Mouse (Mus musculus): Measurements from ENCODE around the gene Serinc3. TPM values are rescaled to one million over a fixed set of nuclear protein-coding genes. Genes with fewer than 3 reads are reported as not detected.
"Not testable (repeated sequence)": the region's sequence is repeated elsewhere in the genome, so short reads cannot be mapped to it uniquely, and the experiment has no call there.

The Serinc3 gene
- polyA plus RNA-seq (2014; fragmentation: Nextera tagmentation; extraction: Ambion mirVana) = 54.3 and 60.7 TPM in 2 replicates

DNA sequence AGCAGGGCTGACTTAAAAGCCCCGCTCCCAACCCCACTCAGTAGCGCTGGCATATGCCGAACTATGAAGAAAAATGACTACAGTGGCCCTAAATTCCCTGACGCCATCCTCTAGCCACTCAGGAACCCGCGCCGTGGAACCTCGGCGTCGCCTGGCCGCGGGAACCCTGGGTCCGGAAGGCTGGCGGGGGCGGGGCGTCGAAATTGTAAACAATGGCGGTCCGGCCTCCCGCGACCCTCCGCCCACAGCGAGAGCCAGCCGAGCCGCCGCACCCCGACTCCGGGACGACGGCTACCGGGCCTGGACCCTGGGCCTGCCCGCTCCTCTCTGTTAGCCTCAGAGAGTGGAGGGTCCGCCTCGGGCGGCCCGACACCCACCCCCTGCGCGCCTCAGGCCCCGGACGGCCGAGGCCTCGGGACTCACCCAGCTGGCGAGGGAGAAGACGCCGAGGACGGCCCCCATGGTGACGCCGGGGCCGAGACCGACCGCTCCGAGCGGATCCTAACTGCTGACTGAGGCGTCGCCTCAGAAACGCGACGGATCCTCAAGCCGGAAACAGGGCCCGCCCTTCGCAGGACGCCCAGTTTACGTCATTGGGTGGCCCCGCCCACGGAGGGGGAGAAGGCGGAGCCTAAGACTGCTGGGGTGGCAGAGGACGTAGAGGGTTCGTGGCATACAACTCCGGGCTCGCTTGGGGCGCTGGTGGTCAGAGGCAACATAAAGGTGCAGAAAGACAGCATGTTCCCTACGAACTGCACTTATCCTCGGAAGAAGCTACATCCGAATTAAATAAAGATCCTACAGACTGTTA lies at the start of gene Serinc3:
Gene Serinc3 (minus strand): TSS at position 557 of the 811 bp plus-strand sequence.
- ATAC-seq (replicated peaks; ENCODE audit: low FRiP score, low TSS enrichment, low read depth) (peak; percentile 95), DNase-seq (ENCODE audit: low spot score) (peak; percentile 100)
- WGBS = under 1% methylated on average over 74 of the region's 74 CpGs
- Histone ChIP-seq H3K27ac (ENCODE audit: low read depth) (peak within 1 kb of the TSS; percentile 99), H3K4me1 (replicated peaks; ENCODE audit: control insufficient read depth, insufficient read depth, low read length) (peaks cover 27% of the 10 kb centered on the region), H3K4me3 (ENCODE audit: low read depth, low read length) (peak within 1 kb of the TSS; percentile 81), H3K9ac (ENCODE audit: low read length) (peak within 1 kb of the TSS; percentile 78), H3K27me3 (replicated peaks; ENCODE audit: control insufficient read depth, insufficient read depth, low read length) (no peaks in the 10 kb centered on the region), H3K36me3 (ENCODE audit: control insufficient read depth, insufficient read depth, low read length) (peaks cover 10% of the 10 kb centered on the region; the same call in 1 of the 2 replicates), H3K4me2 (ENCODE audit: low read length) (peak within 1 kb of the TSS; percentile 70), H3K9me3 (ENCODE audit: control insufficient read depth, low read length) (no peaks in the 10 kb centered on the region)

DNA sequence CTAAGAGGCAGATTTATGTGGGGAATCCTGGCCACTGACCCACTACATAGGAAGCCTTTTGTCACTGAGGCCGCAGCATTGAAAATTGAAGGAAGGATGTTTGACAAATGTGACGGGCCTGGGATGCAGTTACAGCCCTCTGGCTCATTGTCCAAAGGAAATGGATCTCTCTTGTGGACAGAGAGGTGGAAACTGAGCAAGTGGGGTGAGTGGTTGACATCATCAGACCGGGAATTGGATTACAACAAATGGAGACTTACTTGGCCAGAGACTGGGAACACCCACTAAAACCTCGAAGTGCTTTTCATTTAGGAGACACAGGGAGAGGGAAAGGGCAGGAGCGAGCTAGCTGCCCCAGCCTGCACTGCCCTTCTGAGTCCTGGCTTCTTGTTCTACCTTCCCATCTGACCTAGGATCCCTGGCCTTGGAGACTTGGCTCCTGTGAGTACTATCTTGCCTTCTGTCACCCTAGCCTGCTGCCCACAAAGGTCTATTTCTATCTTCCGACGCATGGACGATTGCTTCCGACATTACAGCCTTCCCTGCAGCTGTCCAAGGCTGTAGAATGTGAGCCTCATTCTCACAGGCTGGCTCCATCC lies 48.9 kb upstream of the Serinc3 start:
- H3K9ac ChIP-seq (ENCODE audit: low read length) = no peak overlapping the region
- 0 out of 2 replicates have a peak overlapping the region, but pooled peaks have one; percentile 4 for H3K4me3 ChIP-seq (ENCODE audit: low read depth, low read length)

DNA sequence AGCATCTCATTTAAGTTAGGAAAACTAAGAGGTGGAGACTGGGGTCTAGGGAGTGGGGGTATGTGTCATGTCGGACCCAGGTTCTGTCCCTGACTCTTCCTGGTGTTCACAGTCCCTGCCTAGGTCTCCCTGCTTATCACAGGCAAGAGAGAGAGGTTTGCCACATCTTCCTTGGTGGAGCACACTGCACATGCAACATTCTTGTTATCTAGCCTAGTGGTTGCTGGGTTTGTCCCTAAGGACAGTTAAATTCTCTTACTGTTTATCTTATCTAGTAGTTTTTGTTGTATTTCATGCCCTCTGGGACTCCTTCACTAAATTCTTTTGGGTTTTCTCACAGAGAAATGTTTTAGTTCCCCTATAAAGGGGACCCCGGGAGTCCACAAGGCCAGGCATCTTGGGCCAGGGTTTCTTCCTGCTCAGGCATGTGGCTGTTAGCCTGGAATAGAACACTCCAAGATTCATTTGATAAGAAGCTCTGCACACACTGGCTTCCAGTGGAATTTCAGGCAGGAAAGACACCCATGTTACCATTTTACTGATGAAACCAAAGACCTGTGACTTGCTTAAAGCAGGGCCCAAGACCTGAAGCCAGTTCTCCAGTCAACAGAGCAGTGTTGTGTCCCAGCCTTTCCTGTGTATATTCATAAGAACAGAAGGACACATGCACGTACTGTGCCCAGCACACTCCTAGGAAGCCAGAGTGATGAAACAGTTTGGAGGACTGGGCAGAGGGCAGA lies 48.1 kb upstream of the Serinc3 start:
- H3K4me3 ChIP-seq (ENCODE audit: low read depth, low read length) = no peak overlapping the region
- no peak overlapping the region for H3K9ac ChIP-seq (ENCODE audit: low read length)
- no peaks in the 10 kb centered on the region for H3K9me3 ChIP-seq (ENCODE audit: control insufficient read depth, low read length)
- H3K4me2 ChIP-seq (ENCODE audit: low read length) = no peak overlapping the region
- H3K36me3 ChIP-seq (ENCODE audit: control insufficient read depth, insufficient read depth, low read length) = no peaks in the 10 kb centered on the region
- peak overlapping the region; percentile 75 for H3K27ac ChIP-seq (ENCODE audit: low read depth)
- DNase-seq (ENCODE audit: low spot score) = no peak
- 65% methylated on average over 3 of the region's 3 CpGs for WGBS
- H3K4me1 ChIP-seq (replicated peaks; ENCODE audit: control insufficient read depth, insufficient read depth, low read length) = peaks cover 33% of the 10 kb centered on the region
- H3K27me3 ChIP-seq (replicated peaks; ENCODE audit: control insufficient read depth, insufficient read depth, low read length) = no peaks in the 10 kb centered on the region
- ATAC-seq (replicated peaks; ENCODE audit: low FRiP score, low TSS enrichment, low read depth) = no peak

More for the DNA sequence above, 48.9 kb upstream of the Serinc3 start:
- DNase-seq (ENCODE audit: low spot score) = no peak
- Histone ChIP-seq H3K36me3 (ENCODE audit: control insufficient read depth, insufficient read depth, low read length) (no peaks in the 10 kb centered on the region), H3K27ac (ENCODE audit: low read depth) (peak overlapping the region; percentile 75), H3K4me2 (ENCODE audit: low read length) (no peak overlapping the region), H3K9me3 (ENCODE audit: control insufficient read depth, low read length) (no peaks in the 10 kb centered on the region), H3K27me3 (replicated peaks; ENCODE audit: control insufficient read depth, insufficient read depth, low read length) (no peaks in the 10 kb centered on the region), H3K4me1 (replicated peaks; ENCODE audit: control insufficient read depth, insufficient read depth, low read length) (peaks cover 41% of the 10 kb centered on the region)
- ATAC-seq (replicated peaks; ENCODE audit: low FRiP score, low TSS enrichment, low read depth) = no peak
- 51% methylated on average over 9 of the region's 9 CpGs for WGBS

DNA sequence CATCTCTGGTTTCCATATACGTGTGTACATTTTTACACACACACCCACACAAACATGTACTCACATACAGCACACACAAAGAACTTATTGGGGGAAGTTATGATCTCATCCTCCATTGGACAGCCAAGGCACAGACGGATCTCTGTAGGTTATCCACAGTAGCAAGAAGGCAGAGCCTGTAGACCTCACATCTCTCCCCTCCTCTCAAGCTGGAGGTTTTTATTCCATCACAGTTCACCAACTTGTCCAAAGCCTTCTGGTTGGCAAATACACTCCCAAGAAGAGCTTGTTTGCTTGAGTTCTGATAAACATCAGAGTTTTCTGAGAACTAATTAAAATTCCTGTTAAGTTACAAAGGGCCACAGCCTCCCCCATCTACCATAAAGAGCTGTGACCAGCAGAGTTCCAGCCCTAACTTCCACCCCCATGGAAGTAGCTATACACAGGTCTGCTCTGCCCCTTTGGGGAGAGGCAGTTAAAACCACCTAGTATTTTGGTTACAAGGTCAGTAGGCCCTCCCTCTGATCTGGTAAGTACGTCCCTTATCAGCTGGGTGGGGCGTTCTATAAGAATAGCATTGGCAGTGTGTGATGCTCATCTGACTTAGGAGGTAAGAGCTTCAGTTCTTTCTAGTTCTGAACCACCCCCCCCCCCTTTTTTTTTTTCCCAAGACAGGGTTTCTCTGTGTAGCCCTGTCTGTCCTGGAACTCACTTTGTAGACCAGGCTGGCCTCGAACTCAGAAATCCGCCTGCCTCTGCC lies 47.1 kb upstream of the Serinc3 start:
- Histone ChIP-seq H3K9ac (ENCODE audit: low read length) (no peak overlapping the region), H3K27me3 (replicated peaks; ENCODE audit: control insufficient read depth, insufficient read depth, low read length) (no peaks in the 10 kb centered on the region), H3K36me3 (ENCODE audit: control insufficient read depth, insufficient read depth, low read length) (no peaks in the 10 kb centered on the region), H3K27ac (ENCODE audit: low read depth) (no peak overlapping the region), H3K4me1 (replicated peaks; ENCODE audit: control insufficient read depth, insufficient read depth, low read length) (peaks cover 28% of the 10 kb centered on the region), H3K4me2 (ENCODE audit: low read length) (no peak overlapping the region), H3K9me3 (ENCODE audit: control insufficient read depth, low read length) (no peaks in the 10 kb centered on the region), H3K4me3 (ENCODE audit: low read depth, low read length) (no peak overlapping the region)
- ATAC-seq (replicated peaks; ENCODE audit: low FRiP score, low TSS enrichment, low read depth) (no peak), DNase-seq (ENCODE audit: low spot score) (no peak)
- WGBS = 76% methylated on average over 6 of the region's 6 CpGs

DNA sequence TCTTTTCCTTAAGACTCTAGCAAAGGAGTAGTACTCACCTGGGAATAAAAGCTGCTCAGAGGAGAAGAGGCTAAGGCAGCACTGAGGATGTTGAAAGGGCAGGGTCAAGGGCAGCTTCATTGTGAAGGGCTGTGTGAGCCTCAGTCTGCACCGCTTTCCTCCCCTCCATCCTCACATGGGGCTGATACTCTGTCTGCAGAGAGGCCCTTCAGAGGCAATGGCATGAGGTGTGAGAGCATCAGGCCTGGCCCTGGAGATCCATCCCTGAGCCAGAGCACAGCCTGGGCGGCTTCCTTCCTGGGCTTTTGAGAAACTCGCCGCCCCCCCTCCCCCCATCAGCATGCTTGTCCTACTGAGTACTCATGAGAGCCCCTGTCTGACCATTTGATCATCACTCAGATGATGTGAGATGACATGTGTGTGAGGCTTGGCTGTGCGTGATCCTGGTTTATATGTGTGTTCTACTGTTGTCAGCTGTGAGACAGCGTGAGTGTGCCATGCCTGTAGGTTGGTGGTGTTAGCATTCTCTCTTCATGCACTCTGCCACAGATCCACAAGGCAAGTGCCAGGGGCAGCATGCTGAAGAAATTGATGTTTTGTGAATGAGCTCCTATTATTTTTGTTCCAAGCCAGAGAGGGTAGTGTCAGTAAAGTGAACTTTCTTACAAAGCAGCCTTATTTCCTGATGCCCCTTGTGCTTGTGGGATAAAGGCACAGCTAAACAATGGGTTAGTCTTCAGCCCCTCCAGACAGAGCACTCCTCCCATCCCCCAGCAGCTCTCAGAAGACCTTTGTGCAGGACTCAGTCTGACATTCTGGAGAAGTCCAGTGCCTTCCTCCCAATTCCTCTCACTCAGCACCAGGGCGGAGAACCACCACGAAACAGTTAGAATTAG lies 45.7 kb upstream of the Serinc3 start:
- ATAC-seq (replicated peaks; ENCODE audit: low FRiP score, low TSS enrichment, low read depth) (no peak), DNase-seq (ENCODE audit: low spot score) (no peak)
- Histone ChIP-seq H3K9me3 (ENCODE audit: control insufficient read depth, low read length) (no peaks in the 10 kb centered on the region), H3K4me3 (ENCODE audit: low read depth, low read length) (no peak overlapping the region), H3K36me3 (ENCODE audit: control insufficient read depth, insufficient read depth, low read length) (no peaks in the 10 kb centered on the region), H3K27ac (ENCODE audit: low read depth) (no peak overlapping the region), H3K9ac (ENCODE audit: low read length) (no peak overlapping the region), H3K4me1 (replicated peaks; ENCODE audit: control insufficient read depth, insufficient read depth, low read length) (peaks cover 41% of the 10 kb centered on the region), H3K4me2 (ENCODE audit: low read length) (no peak overlapping the region), H3K27me3 (replicated peaks; ENCODE audit: control insufficient read depth, insufficient read depth, low read length) (no peaks in the 10 kb centered on the region)
- 69% methylated on average over 8 of the region's 8 CpGs for WGBS

DNA sequence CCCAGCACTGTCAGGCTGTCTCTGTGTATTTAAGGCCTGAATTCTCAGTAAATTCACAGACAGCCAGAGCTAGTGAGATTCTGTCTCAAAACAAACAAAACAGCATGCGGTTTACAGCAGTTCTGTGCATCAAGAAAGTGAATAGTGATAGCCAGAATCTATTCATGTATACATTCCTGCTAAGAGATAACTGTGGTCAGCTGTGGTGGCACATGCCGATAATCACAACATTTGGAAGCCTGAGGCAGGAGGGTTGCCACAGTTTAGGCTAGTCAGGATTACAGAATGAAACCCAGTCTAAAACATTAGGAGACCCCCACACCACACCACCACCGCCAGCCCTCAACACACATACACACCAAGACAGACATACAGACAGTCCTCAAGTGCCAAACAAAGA lies 44.8 kb upstream of the Serinc3 start:
- H3K36me3 ChIP-seq (ENCODE audit: control insufficient read depth, insufficient read depth, low read length) = no peaks in the 10 kb centered on the region
- H3K4me1 ChIP-seq (replicated peaks; ENCODE audit: control insufficient read depth, insufficient read depth, low read length) = peaks cover 50% of the 10 kb centered on the region
- WGBS = 70% methylated on average over 3 of the region's 3 CpGs
- H3K4me3 ChIP-seq (ENCODE audit: low read depth, low read length) = no peak overlapping the region
- no peak for DNase-seq (ENCODE audit: low spot score)
- ATAC-seq (replicated peaks; ENCODE audit: low FRiP score, low TSS enrichment, low read depth) = no peak
- no peak overlapping the region for H3K4me2 ChIP-seq (ENCODE audit: low read length)
- H3K27ac ChIP-seq (ENCODE audit: low read depth) = no peak overlapping the region
- H3K9ac ChIP-seq (ENCODE audit: low read length) = no peak overlapping the region
- H3K9me3 ChIP-seq (ENCODE audit: control insufficient read depth, low read length) = no peaks in the 10 kb centered on the region
- no peaks in the 10 kb centered on the region for H3K27me3 ChIP-seq (replicated peaks; ENCODE audit: control insufficient read depth, insufficient read depth, low read length)

DNA sequence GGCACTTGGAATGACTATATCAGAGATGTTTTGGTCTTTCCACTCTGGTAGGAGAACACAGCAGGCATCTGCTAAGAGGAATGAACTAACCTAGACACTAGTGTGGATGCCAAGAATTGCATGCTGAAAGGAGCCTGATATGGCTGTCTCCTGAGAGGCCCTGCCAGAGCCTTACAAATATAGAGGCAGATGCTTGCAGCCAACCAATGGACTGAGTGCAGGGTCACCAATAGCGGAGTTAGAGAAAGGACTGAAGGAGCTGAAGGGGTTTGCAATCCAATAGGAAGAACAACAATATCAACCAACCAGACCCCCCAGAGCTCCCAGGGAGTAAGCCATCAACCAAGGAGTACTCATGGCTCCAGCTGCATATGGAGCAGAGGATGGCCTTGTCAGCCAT lies 43.4 kb upstream of the Serinc3 start:
- H3K9ac ChIP-seq (ENCODE audit: low read length); DNase-seq (ENCODE audit: low spot score); H3K36me3 ChIP-seq (ENCODE audit: control insufficient read depth, insufficient read depth, low read length); H3K4me3 ChIP-seq (ENCODE audit: low read depth, low read length); H3K27ac ChIP-seq (ENCODE audit: low read depth); H3K27me3 ChIP-seq (replicated peaks; ENCODE audit: control insufficient read depth, insufficient read depth, low read length); ATAC-seq (replicated peaks; ENCODE audit: low FRiP score, low TSS enrichment, low read depth); H3K4me2 ChIP-seq (ENCODE audit: low read length); H3K9me3 ChIP-seq (ENCODE audit: control insufficient read depth, low read length): not testable (repeated sequence)
- WGBS = 96% methylated on average over 1 of the region's 1 CpGs
- H3K4me1 ChIP-seq (replicated peaks; ENCODE audit: control insufficient read depth, insufficient read depth, low read length) = peaks cover 42% of the 10 kb centered on the region

Measured in intestine, embryonic 14.5 days (tissue).